Mouse (Mus musculus): Measurements from ENCODE around the gene Apip.

- no peak for TF ChIP-seq POLR2A (IDR thresholded peaks at IDR 0.05; ENCODE audit: low read depth, low read length)
- no peak for TF ChIP-seq CTCF (IDR thresholded peaks at IDR 0.05; ENCODE audit: extremely low read depth, insufficient read depth, insufficient read length, insufficient replicate concordance)
Observed at GRCm38 (mm10) chr2:103062865-103063264, 10.6 kb upstream of the Apip start.

Data from spleen, adult 2 months (tissue).